Mouse (Mus musculus) heart, postnatal 4 days (tissue): Measurements from ENCODE around the gene Tmem232. TPM values are rescaled to one million over a fixed set of nuclear protein-coding genes. Genes with fewer than 3 reads are reported as not detected.
"Not testable (repeated sequence)": the region's sequence is repeated elsewhere in the genome, so short reads cannot be mapped to it uniquely, and the experiment has no call there.

Source experiments
- DNase-seq: peaks from one replicate; pipeline ENCODE4 v3.0.0; 2021
- total RNA-seq, 2 experiments: library from RNA; stranded (reverse); gene quantifications; 2 replicates each; pipeline ENCODE4 v1.2.3; 2021

Tmem232 gene
- total RNA-seq, 2 experiments from 2014 or later, result 0.14 TPM; not detected in 1

- peak; percentile 30 for DNase-seq
These were observed 13.1 kb downstream of the Tmem232 start for GRCm38 (mm10) chr17:65527529-65527928.

- DNase-seq, result no peak
These were observed 27.1 kb downstream of the Tmem232 start for GRCm38 (mm10) chr17:65513517-65513916.

- DNase-seq, result no peak
These were observed 55.9 kb downstream of the Tmem232 start for GRCm38 (mm10) chr17:65484654-65485053.

- DNase-seq, result no peak
These were observed 63.8 kb downstream of the Tmem232 start for GRCm38 (mm10) chr17:65476747-65477146.

GRCm38 (mm10) chr17:65450818-65451217 lies 89.8 kb downstream of the Tmem232 start:
- DNase-seq, result no peak

- not testable (repeated sequence) for DNase-seq
These were observed 102.7 kb downstream of the Tmem232 start for GRCm38 (mm10) chr17:65437906-65438305.

- no peak for DNase-seq
These were observed 121.5 kb downstream of the Tmem232 start for GRCm38 (mm10) chr17:65419124-65419523.

- no peak for DNase-seq
These were observed 135.3 kb downstream of the Tmem232 start for GRCm38 (mm10) chr17:65405309-65405708.

GRCm38 (mm10) chr17:65400914-65401313 lies 139.7 kb downstream of the Tmem232 start:
- DNase-seq, result peak; percentile 62

- DNase-seq, result no peak
These were observed 156.1 kb downstream of the Tmem232 start for GRCm38 (mm10) chr17:65384411-65384962.

- peak; percentile 71 for DNase-seq
These were observed 170.4 kb downstream of the Tmem232 start for GRCm38 (mm10) chr17:65370034-65370780.

GRCm38 (mm10) chr17:65365535-65366254 lies 174.9 kb downstream of the Tmem232 start:
- no peak for DNase-seq

- DNase-seq, result no peak
These were observed 188.7 kb downstream of the Tmem232 start for GRCm38 (mm10) chr17:65351836-65352235.

- no peak for DNase-seq
These were observed 200.6 kb downstream of the Tmem232 start for GRCm38 (mm10) chr17:65340016-65340415.

GRCm38 (mm10) chr17:65330759-65331158 lies 209.8 kb downstream of the Tmem232 start:
- no peak for DNase-seq

- peak; percentile 56 for DNase-seq
These were observed 215.3 kb downstream of the Tmem232 start for GRCm38 (mm10) chr17:65325249-65325648.

GRCm38 (mm10) chr17:65320623-65321022 lies 220.0 kb downstream of the Tmem232 start:
- no peak for DNase-seq

- DNase-seq, result no peak
These were observed 240.6 kb downstream of the Tmem232 start for GRCm38 (mm10) chr17:65299946-65300345.

- peak; percentile 8 for DNase-seq
These were observed 242.8 kb downstream of the Tmem232 start for GRCm38 (mm10) chr17:65297831-65298230.

GRCm38 (mm10) chr17:65252160-65252559 lies 288.4 kb downstream of the Tmem232 start:
- peak; percentile 63 for DNase-seq

GRCm38 (mm10) chr17:65250261-65250660 lies 290.3 kb downstream of the Tmem232 start:
- no peak for DNase-seq

- DNase-seq, result no peak
These were observed 296.9 kb downstream of the Tmem232 start for GRCm38 (mm10) chr17:65243716-65244115.

GRCm38 (mm10) chr17:65225347-65225916 lies 315.1 kb downstream of the Tmem232 start:
- no peak for DNase-seq
